Mouse (Mus musculus) lung, postnatal 14 days (tissue): Measurements from ENCODE around the gene Kdm6b.
"Not testable (repeated sequence)": the region's sequence is repeated elsewhere in the genome, so short reads cannot be mapped to it uniquely, and the experiment has no call there.

Experiments used
- DNase-seq: peaks from one replicate; pipeline ENCODE4 v3.0.0; 2021

The Kdm6b gene

DNA sequence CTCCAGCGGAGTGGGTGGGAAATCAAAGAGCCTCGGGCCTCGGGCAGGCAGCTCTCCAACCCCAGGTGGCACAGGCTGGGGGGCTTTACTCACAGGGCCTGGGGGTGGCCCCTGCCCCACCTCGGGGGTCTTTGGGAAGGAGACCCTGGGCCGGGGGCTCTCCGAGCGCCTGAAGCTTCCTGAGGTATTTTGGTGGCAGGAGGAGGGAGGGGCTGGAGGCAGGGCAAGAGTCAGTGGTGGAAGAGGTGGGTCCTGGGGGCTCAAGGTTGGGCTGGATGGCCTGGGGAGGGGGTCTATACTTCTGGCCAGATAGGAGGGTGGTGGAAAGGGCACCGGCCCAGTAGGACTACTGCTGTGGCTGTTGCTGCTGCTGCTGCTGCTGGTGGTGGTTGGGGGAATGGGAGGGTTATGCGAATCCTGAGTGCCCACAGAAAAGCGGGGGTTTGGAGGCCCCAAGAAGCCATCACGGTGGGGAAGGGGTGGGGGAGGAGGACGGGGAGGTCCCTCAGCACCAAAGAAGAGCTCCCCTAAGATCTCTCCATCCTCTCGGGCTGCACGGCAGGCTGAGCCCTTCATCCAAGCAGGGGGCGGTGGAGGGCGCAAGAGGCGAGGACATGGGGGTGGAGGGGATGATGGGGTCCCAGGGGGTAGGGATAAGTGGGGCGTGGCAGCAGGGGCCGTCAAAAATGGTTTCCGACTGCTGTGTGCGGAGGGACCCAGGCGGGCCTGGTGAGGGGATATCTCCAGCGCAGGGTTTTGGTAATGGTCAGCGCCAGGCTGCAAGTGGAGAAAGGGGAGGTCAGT, 7.9 kb downstream of the Kdm6b start:
- no peak for DNase-seq

DNA sequence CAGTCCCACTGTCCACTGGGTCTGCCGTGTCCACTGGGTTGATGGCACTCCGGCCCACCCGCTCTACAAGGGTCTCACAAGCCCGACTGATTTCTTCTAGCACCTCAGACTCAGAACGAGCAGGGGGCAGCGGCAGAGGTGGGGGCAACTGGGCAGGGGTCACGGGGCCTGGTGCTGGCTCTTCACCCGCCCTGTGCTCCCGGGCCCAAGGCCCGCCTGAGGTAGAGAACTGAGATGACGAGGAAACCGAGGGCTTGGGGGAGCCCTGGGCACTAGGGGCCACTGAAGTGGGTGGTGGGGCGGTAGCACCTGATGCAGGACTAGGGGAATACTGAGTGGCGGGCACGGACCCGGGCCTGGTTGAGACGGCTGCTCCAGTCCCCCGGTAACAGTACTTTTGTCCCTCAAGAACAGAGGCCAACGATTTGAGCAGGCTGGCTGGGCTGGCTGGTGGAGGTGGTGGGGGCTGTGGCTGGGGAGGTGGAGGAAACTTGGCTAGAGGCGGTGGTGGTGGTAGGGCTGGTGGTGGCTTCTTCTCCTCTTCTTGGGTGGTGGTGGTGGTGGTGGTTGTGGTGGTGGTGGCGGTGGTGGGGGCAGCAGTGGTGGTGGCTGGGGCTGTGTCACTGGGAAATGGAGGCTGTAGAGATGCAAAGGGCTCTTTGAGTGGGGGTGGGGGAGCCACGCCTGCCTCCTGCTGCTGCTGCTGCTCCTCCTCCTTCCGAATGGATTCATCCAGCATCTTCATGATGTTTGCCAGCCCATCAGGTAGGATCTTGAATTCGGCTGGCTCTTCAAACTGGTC, 8.7 kb downstream of the Kdm6b start:
- no peak for DNase-seq

DNA sequence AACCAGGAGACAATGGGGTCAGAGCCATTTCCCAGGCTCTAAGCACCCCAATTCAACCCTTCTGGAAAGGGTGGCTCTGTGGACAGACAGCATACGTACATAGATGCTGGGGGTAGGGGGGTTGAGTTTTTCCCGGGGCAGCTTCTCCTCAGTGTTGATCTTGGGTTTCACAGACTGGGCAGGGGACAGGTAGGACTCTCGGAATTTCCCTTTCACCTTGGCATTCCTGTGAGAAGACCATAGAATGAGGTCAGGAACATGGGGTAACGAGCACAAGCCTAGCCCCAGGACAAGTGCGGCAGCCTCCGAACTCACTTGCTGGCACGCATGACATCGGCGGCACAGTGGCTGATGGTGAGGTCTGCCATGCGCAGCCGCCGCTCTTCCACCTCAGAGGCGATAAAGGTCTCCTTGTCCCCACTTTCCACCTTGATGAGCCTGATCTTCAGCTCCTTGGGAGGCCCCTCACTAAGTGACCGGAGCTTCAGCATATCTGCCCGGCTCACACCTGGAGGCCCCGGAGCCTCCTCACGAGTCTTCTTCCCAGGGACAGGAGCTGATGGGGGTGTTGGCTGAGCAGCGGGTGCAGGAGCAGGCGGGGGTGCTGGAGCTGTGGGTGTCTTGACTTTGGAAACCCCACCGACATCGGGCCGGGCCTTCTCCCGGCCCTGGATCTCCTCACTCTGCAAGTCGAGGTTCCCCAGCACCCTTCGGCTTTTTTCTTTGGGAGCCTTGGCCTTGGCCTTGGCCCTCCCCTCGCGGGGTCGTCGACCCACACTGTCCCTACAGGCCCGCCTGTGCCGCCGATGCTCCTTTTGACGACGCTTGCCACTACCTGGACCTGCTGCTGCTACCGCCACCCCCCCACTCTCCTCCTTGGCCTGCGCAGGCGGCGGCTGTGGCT, 9.5 kb downstream of the Kdm6b start:
- DNase-seq: no peak

DNA sequence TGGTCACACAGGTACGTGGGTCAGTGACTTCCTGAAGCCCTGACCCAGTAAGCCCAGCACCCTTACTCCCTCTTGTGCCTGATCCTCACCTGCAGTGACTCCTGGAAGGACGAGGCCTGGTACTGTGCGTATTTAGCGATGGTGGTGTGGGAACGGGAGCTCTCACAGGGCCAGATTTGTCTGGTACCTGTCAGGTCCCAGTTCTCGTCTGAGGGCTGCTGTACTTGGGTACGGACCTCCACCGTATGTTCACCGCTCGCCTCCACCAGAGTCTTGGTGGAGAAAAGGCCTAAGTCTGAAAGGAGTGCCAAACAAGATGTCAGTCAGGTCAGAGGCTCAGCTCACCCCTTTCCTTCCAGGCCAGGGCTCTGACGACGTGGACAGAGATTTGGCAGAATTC, 11.5 kb downstream of the Kdm6b start:
- no peak for DNase-seq

DNA sequence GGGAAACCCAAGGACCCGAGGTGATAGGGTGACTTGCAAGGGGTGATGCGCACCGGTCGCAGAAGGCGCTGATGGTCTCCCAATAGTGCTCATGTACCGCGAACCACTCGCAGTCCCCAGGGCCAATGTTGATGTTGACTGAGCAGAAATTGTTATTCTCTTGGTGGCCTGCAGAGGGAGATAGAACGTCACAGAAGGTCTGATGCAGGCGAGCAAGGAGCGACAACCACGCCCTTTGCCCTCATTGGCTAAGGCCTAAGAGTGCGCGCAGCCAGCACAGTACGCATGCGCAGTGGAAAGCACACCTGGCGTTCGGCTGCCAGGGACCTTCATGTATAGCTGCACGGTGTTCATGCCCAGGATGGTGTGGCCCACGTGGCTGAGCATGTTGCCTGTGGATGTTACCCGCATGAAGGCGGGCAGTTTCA, 12.3 kb downstream of the Kdm6b start:
- DNase-seq: peak; percentile 90

DNA sequence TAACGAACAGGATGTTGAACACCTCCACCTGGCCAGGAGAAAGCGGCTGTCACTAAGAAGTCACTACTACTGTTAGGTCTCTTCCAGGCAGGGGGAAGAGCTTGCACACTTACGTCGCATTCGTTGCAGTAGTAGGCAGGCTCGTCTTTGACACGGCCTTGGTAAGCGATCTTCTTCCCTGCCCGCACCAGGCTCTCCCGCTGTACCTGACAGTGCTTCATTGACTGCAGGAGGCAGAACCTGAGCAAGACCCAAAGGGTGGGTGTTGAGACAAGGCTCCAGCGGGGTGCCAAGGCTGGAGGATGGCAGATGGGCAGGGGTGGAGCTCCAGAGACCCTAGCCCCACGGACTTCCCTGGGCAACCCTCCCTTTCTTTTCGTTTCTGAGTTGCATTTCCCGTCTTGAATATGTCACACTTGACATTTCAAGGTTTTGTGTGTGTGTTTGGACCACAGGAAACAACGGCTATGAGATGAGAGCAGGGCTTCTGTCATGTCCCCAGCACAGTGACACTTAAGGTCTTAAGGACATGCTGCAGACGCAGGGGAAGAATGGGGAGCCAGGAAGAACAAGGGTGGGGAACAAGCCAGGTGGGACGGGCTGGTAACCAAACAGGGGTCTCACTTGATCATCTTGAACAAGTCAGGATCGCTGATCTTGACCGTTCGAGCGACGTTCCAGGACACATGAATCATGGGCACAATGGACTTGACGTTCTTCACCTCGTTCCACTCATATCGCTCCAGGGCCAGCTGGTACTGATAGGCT, 13.2 kb downstream of the Kdm6b start:
- no peak for DNase-seq

DNA sequence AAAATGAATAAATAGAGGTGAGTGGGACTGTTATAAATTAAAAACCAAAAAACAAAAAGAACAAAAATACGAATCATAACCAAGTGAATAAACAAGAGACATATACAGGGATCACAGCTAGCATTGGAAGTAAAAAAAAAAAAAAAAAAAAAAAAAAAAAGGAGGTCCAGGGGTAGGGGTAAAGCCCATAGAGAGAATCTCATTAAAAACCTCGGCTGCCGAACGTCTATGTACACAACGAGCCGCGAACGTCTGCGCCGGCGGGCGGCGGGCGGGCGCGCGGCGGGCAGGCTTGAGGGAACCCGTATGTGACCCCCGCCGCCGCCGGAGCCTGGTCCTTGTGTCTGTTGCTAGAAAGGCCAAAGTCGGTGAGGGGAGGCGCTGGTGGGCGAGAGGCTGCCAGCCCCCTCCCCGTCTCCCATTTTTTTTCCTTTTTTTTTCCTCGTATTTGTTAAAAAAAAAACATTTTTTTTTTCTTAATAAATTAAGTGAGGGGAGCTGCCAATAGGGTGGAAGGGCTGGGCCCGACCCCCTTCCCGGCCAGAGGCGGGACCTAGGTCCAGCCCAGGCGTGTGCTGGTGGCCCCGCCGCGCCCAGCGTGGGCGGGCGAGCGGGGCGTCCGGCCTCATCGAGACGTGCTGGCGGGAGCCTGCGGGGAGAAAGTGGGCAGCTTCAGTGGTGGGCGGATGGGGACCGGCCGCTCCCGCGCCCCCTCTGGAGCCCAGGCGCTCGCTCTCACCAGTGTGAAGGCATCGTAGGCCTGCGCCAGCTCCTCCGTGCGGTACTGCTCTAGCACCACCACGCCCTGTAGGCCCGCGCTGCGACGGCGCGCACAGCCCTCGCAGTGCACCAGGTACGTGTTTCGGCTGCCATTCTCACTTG, 14.0 kb downstream of the Kdm6b start:
- no peak for DNase-seq

DNA sequence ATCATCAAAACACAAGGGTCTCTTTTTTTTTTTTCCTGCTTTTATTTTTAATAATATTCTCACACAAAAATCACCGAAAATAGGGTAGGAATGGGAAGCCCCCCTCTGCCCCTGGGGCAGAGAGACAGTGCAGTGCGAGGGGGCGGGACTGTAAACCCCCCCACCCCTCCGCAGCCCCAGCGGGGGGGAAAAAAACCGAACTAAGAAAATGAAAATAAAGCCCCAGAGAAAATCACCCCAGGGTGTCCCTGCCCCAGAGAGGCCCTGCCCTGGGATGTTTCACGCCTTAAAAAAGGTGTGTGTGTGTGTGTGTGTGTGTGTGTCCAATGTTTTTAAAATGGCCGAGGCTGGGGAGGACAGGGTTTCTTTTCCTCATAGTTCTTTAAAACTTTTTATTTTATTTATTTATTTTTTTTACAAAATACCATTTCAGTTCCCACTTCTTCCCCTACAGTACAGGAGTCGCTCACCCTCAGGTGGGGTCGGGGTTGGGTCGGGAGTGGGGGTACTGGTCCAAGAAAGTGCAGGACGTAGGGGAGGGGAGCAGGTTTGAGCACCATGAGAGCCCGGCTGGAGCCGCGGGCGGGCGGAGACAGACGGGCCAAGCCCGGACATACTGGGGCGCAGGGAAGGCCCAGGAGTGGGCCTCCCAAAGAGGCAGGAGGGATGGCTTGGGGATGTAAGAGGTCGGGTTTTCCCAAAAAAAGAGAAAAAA, 14.8 kb downstream of the Kdm6b start:
- no peak for DNase-seq

DNA sequence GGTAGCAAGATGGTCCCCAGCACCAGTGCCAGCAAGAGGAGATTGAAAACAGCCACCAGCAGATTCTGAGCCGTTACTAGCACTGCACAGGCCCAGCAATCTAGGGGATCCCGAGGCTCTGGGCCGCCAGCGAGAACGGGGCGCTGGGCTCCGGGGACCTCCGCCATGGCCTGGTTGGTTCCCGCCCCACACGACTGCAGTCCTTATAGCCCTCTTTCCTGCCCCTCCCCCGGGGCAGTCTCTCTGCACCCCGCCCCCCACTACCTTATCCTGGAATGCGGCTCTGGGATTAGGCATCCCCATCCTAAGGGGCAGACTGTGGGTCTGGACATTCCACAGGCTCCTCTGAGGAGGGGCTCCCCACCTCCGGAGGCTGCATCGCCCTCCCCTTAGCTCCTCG, 15.4 kb downstream of the Kdm6b start, which contains the start of gene Tmem88:
Gene Tmem88 (minus strand): TSS at position 176 of the 400 bp plus-strand sequence.
- DNase-seq: peak; percentile 46

DNA sequence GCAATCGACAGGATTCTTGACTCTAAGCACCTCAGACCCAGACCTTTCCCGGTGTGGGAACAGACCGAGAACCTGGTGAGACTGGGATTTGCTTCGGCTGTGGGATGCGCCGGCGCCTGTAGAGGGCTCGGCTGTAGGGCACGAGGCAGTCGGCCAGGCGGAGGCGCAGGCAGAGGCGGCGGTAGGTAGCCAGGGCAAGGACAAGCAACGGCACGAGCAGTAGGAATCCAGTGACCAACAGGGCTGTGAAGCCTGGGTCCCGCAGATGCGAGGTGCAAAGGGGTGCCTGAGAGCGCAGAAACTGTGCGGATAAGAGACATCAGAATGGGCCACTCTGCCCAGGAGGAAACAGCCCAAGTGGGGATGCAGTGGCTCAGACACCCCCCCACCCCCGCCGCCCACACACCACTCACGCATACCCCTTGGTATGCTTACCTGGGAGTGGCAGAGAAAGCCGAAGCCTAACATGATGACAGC, 15.9 kb downstream of the Kdm6b start:
- DNase-seq: no peak

DNA sequence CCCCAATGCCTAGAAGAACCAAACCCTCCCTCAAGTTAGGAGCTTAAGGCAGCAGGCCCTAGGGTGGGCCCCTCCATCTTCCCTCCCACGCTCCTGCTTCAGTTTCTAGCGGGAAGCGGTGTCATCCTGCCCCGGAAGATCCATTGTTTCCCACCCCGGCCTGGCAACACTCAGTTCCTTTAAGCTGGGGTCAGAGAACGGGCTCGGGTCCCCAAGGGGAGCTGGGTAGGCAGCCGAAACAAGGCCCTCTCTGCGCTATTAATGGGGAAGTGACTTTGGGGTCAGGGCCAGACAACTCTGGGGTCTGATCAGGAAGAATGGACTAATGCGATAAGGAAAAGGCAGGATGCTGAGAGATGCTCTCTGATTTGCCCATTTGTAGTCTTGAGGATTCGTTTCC, 16.7 kb downstream of the Kdm6b start:
- peak; percentile 56 for DNase-seq

DNA sequence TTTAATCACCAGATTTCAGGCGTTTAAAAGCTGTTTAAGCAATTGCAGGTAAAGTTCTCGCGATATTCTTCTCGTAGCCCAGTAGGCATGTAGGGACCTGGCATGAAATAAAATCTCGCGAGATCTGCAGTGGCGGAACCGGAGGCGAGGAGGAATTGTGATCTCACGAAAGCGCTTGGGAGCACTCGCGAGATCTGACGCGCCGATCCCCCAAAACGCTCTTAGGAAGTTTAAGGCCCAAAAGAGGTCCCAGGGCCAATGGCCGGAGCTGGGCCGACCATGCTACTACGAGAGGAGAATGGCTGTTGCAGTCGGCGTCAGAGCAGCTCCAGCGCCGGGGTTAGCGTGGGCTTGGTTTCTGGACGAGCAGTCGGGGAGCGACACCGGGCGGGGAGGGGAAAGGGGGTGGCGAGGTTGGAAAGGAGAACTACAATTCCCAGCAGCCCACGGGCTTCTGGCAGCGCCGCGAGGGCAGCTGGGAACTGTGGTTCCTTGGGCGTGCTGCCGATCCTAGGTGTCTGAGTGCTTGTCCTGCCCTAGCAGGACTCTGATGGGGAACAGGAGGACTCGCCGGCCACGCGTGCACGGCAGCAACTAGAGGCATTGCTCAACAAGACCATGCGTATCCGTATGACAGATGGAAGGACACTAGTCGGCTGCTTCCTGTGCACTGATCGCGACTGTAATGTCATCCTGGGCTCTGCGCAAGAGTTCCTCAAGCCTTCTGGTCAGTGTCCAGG, 17.7 kb downstream of the Kdm6b start:
- DNase-seq: peak; percentile 96

DNA sequence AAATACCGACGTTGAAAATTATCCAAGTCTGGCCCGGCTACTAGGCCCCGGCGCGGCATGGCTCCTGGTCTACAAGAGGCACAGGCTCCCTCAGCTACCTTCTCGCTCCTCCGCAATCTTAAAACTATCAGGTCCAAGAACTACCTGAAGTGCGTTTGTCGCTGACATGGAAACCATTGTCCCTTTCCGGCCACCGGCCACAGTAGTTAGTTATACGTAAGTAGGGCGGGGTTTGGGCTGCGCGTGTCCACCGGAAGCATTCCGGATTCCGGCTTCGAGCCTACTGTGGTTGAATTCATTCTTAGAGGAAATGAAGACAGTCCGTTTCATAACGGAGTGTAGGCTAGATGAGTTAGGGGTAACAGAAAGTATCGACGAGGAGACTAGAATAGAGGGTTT, 18.2 kb downstream of the Kdm6b start, which contains the start of the genes Naa38 and Cyb5d1:
Gene Naa38 (plus strand): TSS at position 253 of the 399 bp plus-strand sequence.
Gene Cyb5d1 (minus strand): TSS at position 397 of the 399 bp plus-strand sequence.
- DNase-seq: peak; percentile 90

DNA sequence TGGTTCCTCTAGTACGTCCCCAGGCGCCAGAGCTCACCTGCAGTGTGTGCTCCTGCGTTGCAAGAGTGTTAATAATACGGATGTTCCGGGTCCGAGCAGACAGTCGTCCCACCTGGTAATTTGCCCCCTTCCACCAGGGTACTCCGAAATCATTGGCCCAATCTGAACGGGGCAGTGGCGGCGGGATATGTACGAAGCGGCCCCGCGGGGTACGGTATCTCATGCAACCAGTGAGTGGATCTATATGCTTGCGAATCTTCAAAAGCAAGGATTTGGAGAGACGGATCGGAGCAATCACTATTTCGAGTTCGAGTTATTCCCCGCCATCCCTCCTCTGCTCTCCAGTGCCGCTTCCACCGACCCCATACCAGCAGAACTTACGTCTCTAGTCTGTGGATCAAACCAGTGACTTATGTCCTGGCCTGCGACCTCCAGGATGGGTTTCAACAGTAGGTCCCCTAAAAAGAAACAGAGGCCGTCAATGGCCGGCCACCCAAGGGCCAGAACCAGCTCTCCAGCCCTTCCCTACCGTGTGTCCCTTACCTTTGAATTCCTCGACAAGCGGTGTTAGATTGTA, 18.8 kb downstream of the Kdm6b start:
- not testable (repeated sequence) for DNase-seq

DNA sequence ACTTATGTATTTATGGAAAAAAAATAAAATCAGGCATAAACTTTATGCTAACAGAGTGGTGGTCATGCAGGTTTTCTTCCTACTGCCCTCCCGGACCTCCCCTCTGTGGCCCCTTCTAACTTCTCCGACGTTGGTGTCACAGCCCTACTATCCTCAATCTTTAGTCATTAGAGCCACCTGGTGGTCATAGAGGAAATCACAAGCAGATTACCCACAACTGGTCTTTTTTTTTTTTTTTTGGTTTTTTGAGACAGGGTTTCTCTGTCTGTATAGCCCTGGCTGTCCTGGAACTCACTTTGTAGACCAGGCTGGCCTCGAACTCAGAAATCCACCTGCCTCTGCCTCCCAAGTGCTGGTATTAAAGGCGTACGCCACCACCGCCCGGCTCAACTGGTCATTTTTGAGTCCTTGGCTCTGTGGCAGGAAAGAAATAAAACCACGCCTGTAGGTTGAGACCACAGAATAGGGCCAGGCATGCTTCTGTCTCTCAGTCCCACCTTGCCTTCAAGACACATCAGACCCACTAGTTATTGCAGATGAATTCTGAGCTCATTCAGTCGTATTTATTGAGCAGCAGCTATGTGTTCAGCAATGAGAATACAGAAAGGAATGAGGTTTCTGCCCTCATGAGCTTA, 23.0 kb downstream of the Kdm6b start:
- DNase-seq: peak; percentile 82

DNA sequence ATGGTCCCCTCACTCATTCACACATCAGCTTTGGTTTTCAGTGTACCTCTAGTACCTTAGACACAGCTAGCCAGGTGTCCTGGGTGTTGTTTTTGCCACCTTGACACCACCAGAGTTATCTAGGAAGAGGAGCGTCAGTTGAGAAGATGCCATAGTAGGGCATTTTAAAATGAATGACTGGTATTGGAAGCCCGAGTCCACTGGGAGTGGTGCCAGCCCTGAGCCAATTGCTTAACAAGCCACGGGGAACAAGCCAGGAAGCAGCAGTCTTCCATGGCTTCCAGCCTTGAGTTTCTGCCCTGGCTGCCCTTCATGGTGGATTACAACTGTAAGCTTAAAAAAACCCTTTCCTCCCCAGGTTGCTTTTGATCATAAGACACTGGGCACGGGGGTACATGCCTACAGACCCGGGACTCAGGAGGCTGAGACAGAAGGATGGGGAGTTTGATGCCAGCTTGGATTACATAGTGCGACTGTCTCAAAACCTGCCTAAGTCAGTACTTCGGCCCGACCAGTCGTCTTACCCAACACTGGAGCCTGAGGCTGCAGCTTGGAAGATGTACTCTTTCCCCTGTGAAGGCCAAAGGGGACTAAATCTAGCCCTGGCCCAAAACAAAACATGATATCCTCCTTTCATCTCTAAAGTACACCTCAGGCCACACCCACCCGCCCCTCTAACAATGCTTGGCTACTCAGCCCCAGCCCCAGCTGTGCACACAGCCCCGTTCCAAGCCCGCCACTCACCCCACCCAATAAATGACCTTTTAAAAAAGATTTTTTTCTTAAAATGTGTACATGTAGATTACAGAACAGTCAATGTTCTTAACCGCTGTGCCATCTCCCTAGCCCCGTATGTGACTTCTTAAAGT, 23.7 kb downstream of the Kdm6b start:
- peak; percentile 55 for DNase-seq

DNA sequence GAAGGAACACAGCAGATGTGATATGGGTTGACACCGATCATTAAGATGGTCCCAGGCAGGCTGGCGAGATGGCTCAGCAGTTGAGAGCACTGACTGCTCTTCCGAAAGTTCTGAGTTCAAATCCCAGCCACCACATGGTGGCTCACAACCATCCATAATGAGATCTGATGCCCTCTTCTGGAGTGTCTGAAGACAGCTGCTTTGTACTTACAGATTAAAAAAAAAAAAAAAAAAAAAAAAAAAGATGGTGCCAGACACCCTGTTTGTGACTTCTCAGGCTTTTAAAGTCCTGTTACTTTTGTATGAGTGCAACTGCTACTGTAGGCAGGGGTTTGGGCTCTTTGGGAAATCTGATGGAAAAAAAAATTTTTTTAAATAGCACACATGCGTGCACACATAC, 24.8 kb downstream of the Kdm6b start:
- no peak for DNase-seq
